Mouse (Mus musculus) heart, adult 2 months (tissue): ENCODE results near the gene Gm20388. TPM values are rescaled to one million over a fixed set of nuclear protein-coding genes. Genes with fewer than 3 reads are reported as not detected.

Source experiments
- DNase-seq, 2 experiments: peaks; one replicate each; pipeline ENCODE4 v3.0.0; 2021
- H3K27ac ChIP-seq: fragments of 200-600 bp; 2 replicates; pipeline ENCODE4 v1.8.1; 2022
- H3K27me3 ChIP-seq: fragments of 200-500 bp; 2 replicates; pipeline ENCODE4 v1.6.1; 2012; ENCODE audit warnings: mild to moderate bottlenecking, low read length, inconsistent platforms, mixed read lengths; ENCODE audit not compliant: control insufficient read depth, insufficient read depth
- H3K36me3 ChIP-seq: fragments of 200-500 bp; 2 replicates; pipeline ENCODE4 v1.6.1; 2012; ENCODE audit warnings: low read length, inconsistent platforms; ENCODE audit not compliant: control insufficient read depth, insufficient read depth
- H3K4me1 ChIP-seq: fragments of 200-500 bp; 2 replicates; pipeline ENCODE4 v1.6.1; 2011; ENCODE audit warnings: low read length; ENCODE audit not compliant: control insufficient read depth, insufficient read depth
- H3K4me3 ChIP-seq: fragments of 200-600 bp; 2 replicates; pipeline ENCODE4 v1.8.1; 2022
- H3K79me2 ChIP-seq: fragments of 200-500 bp; replicated peaks from 2 replicates; pipeline ENCODE4 v1.6.1; 2012; ENCODE audit warnings: mild to moderate bottlenecking, inconsistent platforms, low read length, moderate library complexity, mixed read lengths; ENCODE audit not compliant: control insufficient read depth, insufficient read depth
- H3K9ac ChIP-seq: fragments of 200-500 bp; 2 replicates; pipeline ENCODE4 v1.6.1; 2012; ENCODE audit warnings: low read depth, mild to moderate bottlenecking, control low read depth, inconsistent platforms, low read length, mixed read lengths
- CTCF ChIP-seq: fragments of 200-600 bp; IDR thresholded peaks from 2 replicates; pipeline ENCODE4 v1.8.1; 2022; ENCODE audit warnings: antibody characterized with exemption, mild to moderate bottlenecking, moderate library complexity
- EP300 ChIP-seq: fragments of 200-500 bp; IDR thresholded peaks from 2 replicates; pipeline ENCODE4 v1.6.1; 2011; ENCODE audit warnings: low read depth, low read length, control low read depth; ENCODE audit not compliant: insufficient read depth
- POLR2A ChIP-seq: fragments of 200-500 bp; IDR thresholded peaks from 2 replicates; pipeline ENCODE4 v1.6.1; 2011; ENCODE audit warnings: mild to moderate bottlenecking, low read depth, low read length, control low read depth; ENCODE audit not compliant: insufficient read depth
- WGBS: fragments of 180-500 bp; shearing (Covaris S2); methylation state at CpG from one replicate; pipeline ENCODE4 v1.1.7; 2018; 5-methylcytosine and 5-hydroxymethylcytosine counted together
- intact Hi-C: fragments of 180-260 bp; cut with DNase I; formaldehyde crosslinking; loops from one replicate; pipeline ENCODE4 v1.15.1; 2025
- polyA plus RNA-seq: library from polyadenylated mRNA; depleted of rRNA; stranded (reverse); fragments of >200 nt; gene quantifications from 2 replicates; pipeline ENCODE4 v1.2.3, GENCODE M21; 2012
- total RNA-seq, 2 experiments: library from RNA; stranded (reverse); gene quantifications; 2 replicates each; pipeline ENCODE4 v1.2.3; 2021

Gm20388 gene
- total and polyA plus RNA-seq, 3 experiments, result 1.8 to 32.3 TPM; not detected in 1

DNA sequence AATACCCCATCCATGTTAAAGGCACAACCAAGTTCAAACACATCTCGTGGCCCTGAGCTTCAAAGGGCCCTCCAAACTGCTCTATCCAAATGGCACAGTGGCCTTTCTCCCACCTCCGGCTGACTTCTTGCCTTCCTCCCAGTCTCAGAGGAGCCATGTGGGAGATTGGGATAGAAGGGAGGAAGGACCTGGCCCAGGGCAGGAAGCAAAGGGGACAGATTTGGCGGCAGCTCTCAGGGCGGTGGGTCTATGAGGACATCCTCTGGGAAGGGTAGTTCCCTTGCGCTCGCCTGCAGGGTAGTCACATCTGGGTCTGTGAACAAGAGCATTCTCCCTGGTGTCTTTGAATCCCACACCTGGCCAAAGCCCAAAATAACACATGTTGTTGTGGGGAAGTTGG is 2786.9 kb downstream of the Gm20388 start:
- H3K9ac ChIP-seq, result no peak overlapping the region
- H3K27me3 ChIP-seq, result no peaks in the 10 kb centered on the region
- 56% methylated on average over 6 of the region's 6 CpGs for WGBS
- TF ChIP-seq EP300 (no peak), POLR2A (no peak), CTCF (no peak)
- H3K4me1 ChIP-seq, result peaks cover 32% of the 10 kb centered on the region
- no peaks in the 10 kb centered on the region for H3K79me2 ChIP-seq
- H3K36me3 ChIP-seq, result no peaks in the 10 kb centered on the region
- no peak for DNase-seq
- no peak overlapping the region for H3K4me3 ChIP-seq
- intact Hi-C loops, result loop anchor here (2.0 to 5.0 kb wide), 3 partner anchors 17 to 75 kb away; partner anchors contain the start of gene Pabpn1l
- H3K27ac ChIP-seq, result peak overlapping the region; percentile 20

DNA sequence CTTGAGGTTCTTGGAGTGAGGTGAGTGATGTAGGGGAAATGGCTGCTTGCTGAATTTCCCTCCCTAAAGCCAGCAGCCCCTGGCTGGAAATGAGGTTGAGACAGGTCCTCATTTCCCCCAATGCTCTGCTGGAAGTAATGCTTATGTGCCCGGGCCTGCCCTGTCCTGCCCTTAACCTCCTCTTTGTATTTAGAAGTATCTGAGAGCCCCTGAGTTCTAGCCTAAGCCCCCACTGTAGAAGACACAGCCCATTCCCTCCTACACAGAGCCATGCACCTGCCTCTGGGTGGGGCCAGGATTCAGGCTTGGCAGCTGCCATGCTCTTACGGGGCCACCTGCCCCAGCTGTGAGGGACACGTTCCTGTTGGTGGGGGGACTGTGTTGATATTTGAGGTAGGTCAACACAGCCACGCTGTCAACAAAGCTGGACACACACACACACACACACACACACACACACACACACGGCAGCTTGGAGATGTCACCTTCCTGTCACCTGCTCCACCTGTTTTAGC is 2787.7 kb downstream of the Gm20388 start:
- WGBS, result 29% methylated on average over 5 of the region's 5 CpGs
- H3K9ac ChIP-seq, result peak overlapping the region; percentile 17; the same call in 1 of the 2 replicates
- intact Hi-C loops, result loop anchor here (5.0 kb wide), 1 partner anchor 76 kb away; the partner anchor contains the start of gene Pabpn1l
- H3K27ac ChIP-seq, result peak overlapping the region; percentile 20
- peaks cover 32% of the 10 kb centered on the region for H3K4me1 ChIP-seq
- H3K36me3 ChIP-seq, result no peaks in the 10 kb centered on the region
- TF ChIP-seq EP300, result no peak
- no peak for TF ChIP-seq CTCF
- no peak for TF ChIP-seq POLR2A
- no peak overlapping the region for H3K4me3 ChIP-seq
- no peaks in the 10 kb centered on the region for H3K27me3 ChIP-seq
- no peak for DNase-seq
- no peaks in the 10 kb centered on the region for H3K79me2 ChIP-seq

DNA sequence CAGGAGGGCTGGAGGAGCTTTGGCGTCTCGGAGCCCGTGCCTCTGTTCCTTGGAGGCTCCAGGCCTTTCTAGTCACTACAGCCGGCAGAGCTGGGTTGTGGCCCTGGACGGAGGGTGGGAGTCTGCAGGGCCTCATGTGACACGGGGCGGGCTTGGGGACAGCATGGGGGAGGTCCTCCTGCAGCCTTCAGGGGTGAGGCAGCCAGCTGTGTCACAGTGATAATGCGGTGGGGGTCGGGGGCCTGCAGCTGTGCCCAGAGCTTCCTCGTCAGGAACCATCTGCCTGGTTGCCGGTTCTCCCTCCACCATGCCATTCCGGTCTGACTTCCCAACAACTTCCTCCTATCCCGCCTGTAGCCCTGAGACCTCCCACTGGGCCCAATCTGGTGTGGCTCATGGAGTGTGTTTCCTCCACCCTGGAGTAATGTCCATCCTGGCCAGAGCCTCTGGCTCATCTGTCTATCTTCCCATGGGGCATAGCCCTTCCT is 2788.4 kb downstream of the Gm20388 start, which contains the start of gene Cbfa2t3:
TSS of gene Cbfa2t3 (minus strand) at position 105 of the 488 bp plus-strand sequence.
- H3K27me3 ChIP-seq, result no peaks in the 10 kb centered on the region
- no peaks in the 10 kb centered on the region for H3K36me3 ChIP-seq
- peaks cover 26% of the 10 kb centered on the region for H3K4me1 ChIP-seq
- no peaks in the 10 kb centered on the region for H3K79me2 ChIP-seq
- peak within 1 kb of the TSS; percentile 35 for H3K9ac ChIP-seq
- peak; percentile 52 to 68 for DNase-seq
- TF ChIP-seq POLR2A (no peak), EP300 (0 out of 2 replicates have a peak, but pooled peaks have one; percentile 29)
- 36% methylated on average over 13 of the region's 13 CpGs for WGBS
- H3K4me3 ChIP-seq, result 0 out of 2 replicates have a peak within 1 kb of the TSS, but pooled peaks have one; percentile 7
- peak within 1 kb of the TSS; percentile 50 for H3K27ac ChIP-seq
- intact Hi-C loops, result loop anchor here (5.0 kb wide), 1 partner anchor 77 kb away; the partner anchor contains the start of gene Pabpn1l

DNA sequence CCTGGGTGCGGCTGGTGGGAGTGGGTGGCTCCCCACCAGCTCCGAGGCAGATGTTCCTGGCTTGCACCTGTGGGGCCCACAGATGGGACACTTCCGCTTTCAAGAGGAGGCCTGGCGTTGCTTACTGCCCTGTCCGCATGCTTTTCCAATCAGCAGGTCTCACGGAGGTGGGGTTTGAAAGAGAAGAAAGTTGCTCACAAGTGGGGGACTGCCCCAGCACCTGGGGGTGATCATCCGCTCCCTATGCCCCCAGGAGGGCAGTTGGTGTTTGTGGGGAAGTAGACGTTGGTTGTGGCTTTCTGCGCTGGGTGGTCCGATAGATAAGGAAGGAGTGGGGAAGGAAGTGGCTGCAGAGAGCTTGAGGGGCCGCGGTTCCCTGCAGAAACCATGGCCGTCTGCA is 2790.0 kb downstream of the Gm20388 start:
- Histone ChIP-seq H3K36me3 (no peaks in the 10 kb centered on the region), H3K4me1 (peaks cover 21% of the 10 kb centered on the region), H3K79me2 (no peaks in the 10 kb centered on the region), H3K9ac (no peak overlapping the region), H3K27ac (no peak overlapping the region), H3K4me3 (no peak overlapping the region), H3K27me3 (no peaks in the 10 kb centered on the region)
- intact Hi-C loops, result no loop called here
- peak in 1 of 2 experiments; percentile 62 for DNase-seq
- TF ChIP-seq EP300 (no peak), CTCF (no peak), POLR2A (no peak)
- 52% methylated on average over 13 of the region's 13 CpGs for WGBS

DNA sequence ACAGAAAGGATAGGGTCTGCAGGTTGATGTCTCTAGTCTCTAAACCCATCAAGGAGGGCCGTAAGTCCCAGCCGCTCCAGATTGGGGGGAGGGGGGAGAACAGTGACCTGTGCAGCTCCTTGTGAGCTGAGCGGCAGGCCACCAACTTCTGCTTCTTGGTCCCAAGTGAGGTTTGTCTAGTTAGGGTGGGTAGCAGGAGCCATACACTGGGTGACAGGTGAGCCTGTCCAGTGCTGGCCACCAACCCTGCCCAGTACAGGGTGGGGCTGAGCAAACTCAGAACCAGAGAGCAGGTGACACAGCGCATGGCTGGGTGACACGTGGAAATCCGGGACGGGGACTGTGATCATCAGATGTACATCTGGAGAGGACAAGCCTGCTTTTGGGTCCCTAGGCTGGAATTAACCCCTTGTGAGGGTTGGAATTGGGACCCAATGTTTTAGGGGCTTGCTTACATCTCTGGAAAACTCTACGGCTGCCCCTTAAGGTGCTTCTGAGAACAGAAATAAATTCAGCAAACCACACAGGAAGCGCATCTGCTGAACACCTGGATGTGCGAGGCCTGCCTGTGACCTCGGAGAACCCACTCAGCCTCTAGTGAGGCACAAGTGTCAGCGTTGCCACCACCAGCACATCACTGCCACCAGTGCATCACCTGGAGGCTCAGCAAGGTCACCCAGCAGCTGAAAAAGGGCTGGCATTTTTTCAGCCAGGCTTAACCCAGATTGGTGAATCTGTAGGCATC is 2791.0 kb downstream of the Gm20388 start:
- Histone ChIP-seq H3K27me3 (no peaks in the 10 kb centered on the region), H3K36me3 (no peaks in the 10 kb centered on the region), H3K4me3 (no peak overlapping the region), H3K9ac (no peak overlapping the region), H3K4me1 (peaks cover 25% of the 10 kb centered on the region), H3K27ac (no peak overlapping the region), H3K79me2 (no peaks in the 10 kb centered on the region)
- DNase-seq, result no peak
- no peak for TF ChIP-seq CTCF
- TF ChIP-seq POLR2A, result no peak
- no peak for TF ChIP-seq EP300
- 87% methylated on average over 12 of the region's 12 CpGs for WGBS
- intact Hi-C loops, result no loop called here
